Mouse (Mus musculus): ENCODE measurements around the gene Vmn2r32.

The Vmn2r32 gene

GRCm38 (mm10) chr7:7479918-7480317, at the start of gene Vmn2r32:
TSS of gene Vmn2r32 (minus strand) at chr7:7480018.
- in situ Hi-C loops (cut with MboI, MseI): loop anchor here (10.0 kb wide), 2 partner anchors 725 to 1495 kb away; partner anchors contain the start of gene Vmn2r42
